ENCODE assay signal across 30 mouse cellular contexts in genomic region chr13:54171761-54172160, GRCm38 (mm10). TPM values are rescaled to one million over a fixed set of nuclear protein-coding genes. Genes with fewer than 3 reads are reported as not detected.
DNase-seq lines count a peak whose midpoint lies in the region; ATAC-seq lines count a peak whose summit lies in the region.
"Had no signal": no experiment of that assay in that cellular context is flagged by ENCODE, and none has a peak within 500 bp of the region (broad histone marks: within the 10 kb centered on the region; RNA-seq: fewer than 3 reads in every experiment).

No protein-coding gene starts in this region.

- no peak for DNase-seq in frontal cortex, postnatal 25 days (ENCODE audit: low spot score in 2 of 2)
- DNase-seq in adrenal gland, adult 2 months: peak; percentile 78
- peak; percentile 63 for DNase-seq in adrenal gland, postnatal 10 days
- peak; percentile 56 to 68 for DNase-seq in adrenal gland, postnatal 36 days
- DNase-seq in kidney, postnatal 25 days: no peak
- no peak for DNase-seq in embryo, embryonic 10 days (ENCODE audit: low spot score)
- DNase-seq in heart, adult 8-10 months (ENCODE audit: low spot score): no peak
- DNase-seq: B cell, adult 2 months; cerebellum, adult 11 months; cerebellum, adult 2 months; cerebellum, adult 9-11 months; cerebellum, postnatal 25 days; embryo, embryonic 11 days; forebrain, postnatal 0 days; gastrocnemius, postnatal 10 days; heart, adult 11 months; heart, postnatal 10 days; heart, postnatal 36 days; kidney, adult 11 months; kidney, adult 8-10 months had no signal

- peak; percentile 7; the same call in 1 of the 2 replicates for ATAC-seq in frontal cortex, adult (ENCODE audit: low TSS enrichment)
- ATAC-seq: forebrain, embryonic 13.5 days; forebrain, postnatal 0 days; hindbrain, embryonic 16.5 days; intestine, embryonic 15.5 days; Patski had no signal

RNA-seq across cellular contexts. Expression of gene Hrh2, which starts 20.2 kb away (rescaled TPM):
- total RNA-seq in adrenal gland, adult 2 months (2021): under 1 TPM; 0.17 to 0.35 TPM
- polyA plus RNA-seq in adrenal gland, adult 2 months (2012; rRNA removed): 0.35 and 0.64 TPM in 2 replicates
- under 1 TPM; 0.21 to 0.48 TPM for total RNA-seq in adrenal gland, postnatal 10 days (2021)
- total RNA-seq in adrenal gland, postnatal 36 days (2021): under 1 TPM; 0.13 TPM
- total RNA-seq in heart, adult 8-10 months (2022): under 1 TPM; 0.60 to 0.75 (median 0.64) TPM
- polyA plus RNA-seq: embryonic facial prominence, embryonic 10.5 days; embryonic facial prominence, embryonic 13.5 days; erythroblast, embryonic 14.5 days; G1E; heart, embryonic 12.5 days; Patski had no signal

Comparison
In these comparisons a context has a peak if more than half of its experiments do, and no peak if none do; other contexts are left out.
1. DNase-seq: peak in adrenal gland, adult 2 months (single experiment), adrenal gland, postnatal 10 days (single experiment) and adrenal gland, postnatal 36 days (2 of 2); none in frontal cortex, postnatal 25 days (0 of 2), kidney, postnatal 25 days (0 of 2), embryo, embryonic 10 days (single experiment) and heart, adult 8-10 months (single experiment).